Mouse (Mus musculus): Measurements from ENCODE around the gene Nlrp5.
"Not testable (repeated sequence)": the region's sequence is repeated elsewhere in the genome, so short reads cannot be mapped to it uniquely, and the experiment has no call there.

The Nlrp5 gene

DNA sequence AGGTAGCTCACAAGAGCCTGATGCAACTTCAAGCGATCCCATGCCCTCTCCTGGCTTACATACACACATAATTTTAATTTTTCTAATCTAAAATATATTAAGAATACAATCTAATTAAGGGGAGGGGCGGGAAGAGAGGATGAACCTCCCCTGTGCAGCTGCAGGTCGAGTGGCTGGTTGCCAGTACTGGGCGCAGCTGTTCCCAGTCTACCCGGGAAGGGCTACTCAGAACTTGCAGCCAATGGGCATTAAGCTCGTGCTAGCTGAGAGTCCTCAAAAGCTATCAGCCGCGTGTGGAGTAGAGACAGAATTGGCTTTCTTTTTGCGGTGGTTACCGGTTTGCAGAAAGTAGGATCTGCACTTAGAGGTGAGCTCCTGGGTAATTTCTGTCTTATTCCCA is at the start of gene Nlrp5:
Gene Nlrp5 (plus strand): TSS at position 301 of the 400 bp plus-strand sequence.
- ATAC-seq (ENCODE audit: low TSS enrichment) = no peak

DNA sequence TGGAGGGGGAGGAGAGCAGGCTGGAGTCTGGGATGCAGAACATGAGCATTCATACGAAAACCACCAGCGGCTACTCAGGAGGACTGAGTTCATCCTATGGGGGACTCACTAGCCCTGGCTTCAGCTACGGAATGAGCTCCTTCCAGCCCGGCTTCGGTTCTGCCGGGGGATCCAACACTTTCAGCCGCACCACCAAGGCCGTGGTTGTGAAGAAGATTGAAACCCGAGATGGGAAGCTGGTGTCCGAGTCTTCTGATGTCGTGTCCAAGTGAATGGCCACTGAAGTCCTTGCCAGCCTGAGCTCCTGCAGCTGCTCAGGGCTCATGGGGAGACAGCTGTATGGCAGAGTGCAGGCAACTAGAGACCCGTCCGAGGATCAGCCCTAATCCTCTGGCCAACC is 27.4 kb upstream of the Nlrp5 start:
- ATAC-seq (ENCODE audit: low TSS enrichment) = not testable (repeated sequence)

DNA sequence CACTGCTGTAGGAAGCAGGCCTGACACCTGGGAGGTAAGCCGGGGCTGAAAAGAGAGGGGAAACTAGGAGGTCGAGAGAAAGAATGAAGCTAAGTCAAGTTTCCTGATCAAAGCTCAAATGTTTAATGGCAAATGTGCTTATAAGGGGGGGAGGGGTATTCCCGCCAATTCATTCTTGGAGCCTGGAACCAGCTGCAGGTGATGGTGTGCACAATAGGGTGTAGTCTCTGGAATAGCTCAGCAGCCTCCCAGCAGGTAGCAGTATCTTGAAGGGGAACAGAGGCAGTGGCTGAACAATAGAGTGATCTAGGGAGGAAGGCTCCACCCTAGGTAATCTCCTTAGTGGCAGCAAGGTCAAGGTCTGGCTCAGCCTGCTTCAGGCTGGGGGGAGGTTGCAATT is 84.5 kb downstream of the Nlrp5 start:
- ATAC-seq (ENCODE audit: low TSS enrichment) = not testable (repeated sequence)

DNA sequence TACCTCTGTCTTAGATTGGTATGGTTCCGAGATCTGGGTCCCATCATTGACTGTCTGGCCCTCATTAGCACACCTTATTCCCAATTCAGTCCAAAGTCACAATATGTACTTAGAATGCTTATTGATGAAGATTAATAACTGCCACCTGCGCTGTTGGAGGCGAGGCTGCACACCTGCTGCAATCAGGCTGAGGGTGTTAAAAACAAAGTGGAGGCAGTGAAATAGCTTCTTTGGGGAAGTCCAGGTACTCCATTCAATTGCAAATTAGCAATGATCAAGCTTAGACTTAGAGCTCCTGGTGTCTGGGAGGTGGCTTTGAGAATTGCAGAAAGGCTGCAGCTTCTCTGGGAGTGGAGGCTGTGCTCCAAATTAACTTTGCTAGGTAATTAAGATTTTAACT is 85.1 kb downstream of the Nlrp5 start:
- ATAC-seq (ENCODE audit: low TSS enrichment) = not testable (repeated sequence)

DNA sequence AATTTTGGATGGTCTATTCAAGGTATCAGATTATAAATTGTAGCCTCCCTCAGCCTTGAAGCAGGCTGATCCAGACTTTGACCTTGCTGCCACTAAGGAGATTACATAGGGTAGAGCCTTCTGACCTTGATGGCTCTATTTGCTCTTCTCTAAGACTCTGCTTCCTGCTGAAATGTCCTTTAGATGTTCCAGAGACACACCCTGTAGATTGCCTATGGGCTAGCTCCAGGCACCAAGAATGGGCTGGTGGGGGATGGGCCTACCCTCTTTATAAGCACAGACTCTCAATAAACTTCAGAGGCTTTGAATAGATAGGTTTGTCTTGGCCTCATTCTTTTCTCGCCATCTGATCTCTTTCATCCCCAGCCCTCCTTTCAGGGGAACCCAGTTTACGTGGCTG is 87.2 kb downstream of the Nlrp5 start:
- ATAC-seq (ENCODE audit: low TSS enrichment) = not testable (repeated sequence)

Measured in frontal cortex, adult (tissue).